Mouse (Mus musculus) forebrain, embryonic 11.5 days (tissue): ENCODE data around the gene Phlpp1. TPM values are rescaled to one million over a fixed set of nuclear protein-coding genes. Genes with fewer than 3 reads are reported as not detected.

Experiments
- ATAC-seq: fragments of 200-750 bp; cut with Nextera tagmentation; replicated peaks from 2 replicates; pipeline ENCODE4 v1.8.0; 2017; ENCODE audit warnings: moderate TSS enrichment; ENCODE audit not compliant: low FRiP score
- DNase-seq: peaks from one replicate; pipeline ENCODE4 v3.0.0-alpha.2; 2017; ENCODE audit warnings: low spot score
- H3K27ac ChIP-seq: fragments of 300-500 bp; sonication (generic); 2 replicates; pipeline ENCODE4 v1.5.1; 2014; ENCODE audit warnings: low read depth, low read length
- H3K27me3 ChIP-seq: fragments of 300-500 bp; sonication (generic); 2 replicates; pipeline ENCODE4 v1.6.1; 2014; ENCODE audit warnings: mild to moderate bottlenecking, low read length, mixed read lengths; ENCODE audit not compliant: control insufficient read depth, insufficient read depth
- H3K36me3 ChIP-seq: fragments of 300-500 bp; sonication (generic); 2 replicates; pipeline ENCODE4 v1.6.1; 2014; ENCODE audit warnings: mild to moderate bottlenecking, low read length, moderate library complexity, mixed read lengths; ENCODE audit not compliant: control insufficient read depth, insufficient read depth
- H3K4me1 ChIP-seq: fragments of 300-500 bp; sonication (generic); replicated peaks from 2 replicates; pipeline ENCODE4 v1.6.1; 2014; ENCODE audit warnings: low read length, mixed read lengths; ENCODE audit not compliant: control insufficient read depth, insufficient read depth
- H3K4me2 ChIP-seq: fragments of 300-500 bp; sonication (generic); 2 replicates; pipeline ENCODE4 v1.6.1; 2014; ENCODE audit warnings: low read depth, mild to moderate bottlenecking, low read length, moderate library complexity, mixed read lengths; ENCODE audit not compliant: severe bottlenecking
- H3K4me3 ChIP-seq: fragments of 300-500 bp; sonication (generic); 2 replicates; pipeline ENCODE4 v1.5.1; 2014; ENCODE audit warnings: low read depth, low read length
- H3K9ac ChIP-seq: fragments of 300-500 bp; sonication (generic); 2 replicates; pipeline ENCODE4 v1.6.1; 2014; ENCODE audit warnings: low read length
- H3K9me3 ChIP-seq: fragments of 300-500 bp; sonication (generic); 2 replicates; pipeline ENCODE4 v1.6.1; 2016; ENCODE audit warnings: low read length, mixed read lengths; ENCODE audit not compliant: control insufficient read depth
- WGBS: fragments of 180-500 bp; shearing (Covaris S2); extraction: QIAGEN DNeasy Blood & Tissue Kit; methylation state at CpG from one replicate; pipeline ENCODE4 v1.1.7; 2014; 5-methylcytosine and 5-hydroxymethylcytosine counted together
- polyA plus RNA-seq: library from polyadenylated mRNA; unstranded; fragments of >200 nt; fragmentation: Nextera tagmentation; extraction: Ambion mirVana; gene quantifications from 2 replicates; pipeline ENCODE4 v1.2.1, GENCODE M21; 2014

The Phlpp1 gene
- polyA plus RNA-seq, 1 experiment from 2014 or later = 9.7 TPM

DNA sequence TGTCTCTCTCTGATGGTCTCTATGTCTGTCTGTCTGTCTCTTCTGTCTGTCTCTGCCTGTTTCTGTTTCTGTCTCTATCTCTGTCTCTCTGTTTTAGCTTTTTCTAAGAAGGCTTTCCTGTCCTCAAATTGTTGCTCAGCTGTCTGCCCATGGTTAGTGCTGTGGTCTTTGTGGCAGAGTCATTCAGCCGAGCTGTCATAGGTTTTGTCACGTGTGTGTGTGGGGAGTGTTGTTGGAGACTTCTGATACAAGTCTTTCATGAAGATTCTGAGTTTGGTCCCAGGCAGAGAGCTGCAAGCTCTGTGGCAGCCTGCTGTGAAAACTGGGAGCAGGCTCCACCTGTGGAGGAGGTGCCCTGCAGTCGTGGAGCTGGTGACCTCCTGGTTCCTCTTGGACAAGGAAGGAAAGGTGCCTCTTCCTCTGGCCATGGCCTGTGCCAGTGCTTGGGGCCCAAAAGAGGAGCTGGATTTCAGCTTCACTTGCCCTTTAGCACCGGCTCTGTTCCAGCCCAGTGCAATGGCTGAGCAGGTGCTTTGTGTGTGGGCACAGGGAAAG is 13.5 kb upstream of the Phlpp1 start:
- Histone ChIP-seq H3K4me1 (no peaks in the 10 kb centered on the region), H3K9ac (no peak overlapping the region), H3K4me3 (no peak overlapping the region), H3K36me3 (no peaks in the 10 kb centered on the region), H3K27ac (no peak overlapping the region), H3K27me3 (no peaks in the 10 kb centered on the region), H3K9me3 (no peaks in the 10 kb centered on the region), H3K4me2 (no peak overlapping the region)
- no peak for ATAC-seq
- DNase-seq = no peak
- WGBS = 73% methylated on average over 4 of the region's 4 CpGs

DNA sequence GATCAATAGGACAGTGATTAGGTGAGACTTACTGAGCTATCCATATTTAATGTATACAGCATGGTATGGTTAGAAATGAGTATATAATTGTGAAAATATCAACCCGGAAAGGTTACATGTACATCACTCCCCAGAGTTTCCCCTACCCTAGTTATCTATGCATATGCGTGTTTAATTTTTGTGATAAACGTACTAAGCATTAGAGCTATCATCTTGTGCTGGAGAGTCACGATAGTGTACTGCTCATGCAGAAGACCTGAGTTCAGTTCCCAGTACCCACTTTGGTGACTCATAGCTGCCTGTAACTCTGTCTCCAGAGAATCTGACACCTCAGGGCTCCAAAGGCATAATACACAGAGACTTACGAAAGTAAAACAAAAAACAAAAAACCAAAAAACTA is 11.9 kb upstream of the Phlpp1 start:
- Histone ChIP-seq H3K9me3 (no peaks in the 10 kb centered on the region), H3K36me3 (no peaks in the 10 kb centered on the region), H3K27me3 (no peaks in the 10 kb centered on the region), H3K9ac (no peak overlapping the region), H3K4me2 (no peak overlapping the region), H3K27ac (no peak overlapping the region), H3K4me3 (no peak overlapping the region), H3K4me1 (no peaks in the 10 kb centered on the region)
- DNase-seq = no peak
- 97% methylated on average over 5 of the region's 5 CpGs for WGBS
- no peak for ATAC-seq

DNA sequence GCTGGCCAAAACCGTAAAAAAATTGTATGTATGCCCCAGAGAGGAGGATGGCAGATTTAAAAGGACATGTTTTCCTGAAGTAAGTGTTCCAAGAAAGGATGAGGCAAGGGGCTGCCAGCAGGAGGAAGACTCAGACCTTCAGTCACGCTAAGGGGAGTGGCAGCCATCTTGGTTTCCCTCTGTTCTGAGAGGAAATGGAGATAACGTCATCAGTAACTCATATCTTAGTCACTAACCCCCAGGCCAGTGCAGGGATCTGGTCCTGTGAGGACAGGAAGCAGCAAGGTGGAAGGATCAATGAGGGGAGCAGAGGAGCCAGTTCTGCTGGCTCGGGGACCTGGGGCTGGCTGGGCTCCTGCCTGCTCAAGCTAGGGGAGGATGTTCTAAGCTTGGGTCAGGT is 10.6 kb upstream of the Phlpp1 start:
- Histone ChIP-seq H3K4me1 (no peaks in the 10 kb centered on the region), H3K9me3 (no peaks in the 10 kb centered on the region), H3K4me2 (no peak overlapping the region), H3K27ac (no peak overlapping the region), H3K36me3 (no peaks in the 10 kb centered on the region), H3K27me3 (no peaks in the 10 kb centered on the region), H3K4me3 (no peak overlapping the region), H3K9ac (no peak overlapping the region)
- no peak for ATAC-seq
- 91% methylated on average over 4 of the region's 4 CpGs for WGBS
- no peak for DNase-seq

DNA sequence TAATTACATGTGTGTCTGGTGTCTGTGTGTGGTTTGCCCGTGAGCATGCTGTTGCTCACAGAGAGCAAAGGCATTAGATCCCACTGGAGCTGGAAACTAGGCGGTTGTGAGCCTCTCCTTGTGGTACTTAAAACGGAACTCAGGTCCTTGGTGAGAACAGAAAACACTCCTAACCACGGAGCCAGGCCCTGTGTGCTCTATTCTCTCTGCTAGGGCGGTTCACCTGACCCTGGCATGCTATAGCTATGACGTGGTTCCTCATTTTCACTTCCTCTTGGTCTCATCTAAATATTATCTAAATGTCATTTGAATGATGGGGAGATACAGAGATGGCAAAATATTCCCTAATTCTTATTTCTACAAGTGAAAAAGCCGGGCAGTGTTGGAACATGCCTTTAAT is 9.0 kb upstream of the Phlpp1 start:
- Histone ChIP-seq H3K27ac (no peak overlapping the region), H3K36me3 (no peaks in the 10 kb centered on the region), H3K9me3 (no peaks in the 10 kb centered on the region), H3K4me2 (no peak overlapping the region), H3K4me1 (no peaks in the 10 kb centered on the region), H3K4me3 (no peak overlapping the region), H3K9ac (no peak overlapping the region), H3K27me3 (no peaks in the 10 kb centered on the region)
- ATAC-seq (no peak), DNase-seq (no peak)
- 86% methylated on average over 7 of the region's 7 CpGs for WGBS

DNA sequence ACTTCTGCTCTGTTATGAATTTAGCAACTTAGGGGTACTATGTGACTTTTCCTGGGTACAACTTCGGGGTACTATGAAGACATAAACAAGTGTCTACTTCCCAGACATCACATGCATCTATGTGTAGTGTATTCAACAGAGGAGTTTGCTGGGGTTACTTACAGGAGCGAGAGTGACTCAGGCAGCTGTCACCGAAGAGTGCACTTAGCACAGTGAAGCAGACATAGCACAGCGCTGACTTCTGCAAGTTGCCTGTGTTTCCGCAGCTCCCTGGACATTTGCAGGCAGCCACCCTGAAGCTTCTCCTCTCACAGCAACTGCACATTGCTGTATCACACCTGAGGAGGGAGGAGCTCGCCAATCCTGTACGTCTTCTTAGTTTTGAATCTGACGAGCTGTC is 8.2 kb upstream of the Phlpp1 start:
- no peak overlapping the region for H3K4me3 ChIP-seq
- no peaks in the 10 kb centered on the region for H3K27me3 ChIP-seq
- no peaks in the 10 kb centered on the region for H3K36me3 ChIP-seq
- H3K4me2 ChIP-seq = no peak overlapping the region
- no peaks in the 10 kb centered on the region for H3K4me1 ChIP-seq
- WGBS = 86% methylated on average over 8 of the region's 8 CpGs
- DNase-seq (no peak), ATAC-seq (no peak)
- H3K9ac ChIP-seq = no peak overlapping the region
- no peak overlapping the region for H3K27ac ChIP-seq
- no peaks in the 10 kb centered on the region for H3K9me3 ChIP-seq

DNA sequence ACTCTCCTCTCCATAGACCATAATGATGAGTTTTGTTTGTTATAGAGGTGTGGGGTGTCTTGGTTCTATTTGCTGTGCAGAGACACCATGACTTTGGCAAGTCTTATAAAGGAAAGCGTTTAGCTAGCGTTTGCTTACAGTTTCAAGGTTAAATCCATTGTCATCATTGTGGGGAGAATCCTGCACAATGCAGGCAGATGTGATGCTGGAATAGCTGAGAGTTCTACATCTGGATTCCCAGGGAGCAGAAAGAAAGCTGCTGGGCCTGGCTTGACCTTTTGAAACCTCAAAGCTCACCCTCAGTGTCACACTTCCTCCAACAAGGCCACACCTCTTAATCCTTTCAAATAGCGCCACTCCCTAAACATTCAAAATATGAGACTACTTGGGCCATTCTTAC is 7.4 kb upstream of the Phlpp1 start:
- Histone ChIP-seq H3K4me1 (no peaks in the 10 kb centered on the region), H3K27me3 (no peaks in the 10 kb centered on the region), H3K4me3 (no peak overlapping the region), H3K4me2 (no peak overlapping the region), H3K36me3 (no peaks in the 10 kb centered on the region), H3K27ac (no peak overlapping the region), H3K9me3 (no peaks in the 10 kb centered on the region), H3K9ac (no peak overlapping the region)
- ATAC-seq (no peak), DNase-seq (no peak)
- WGBS = 91% methylated on average over 3 of the region's 3 CpGs

DNA sequence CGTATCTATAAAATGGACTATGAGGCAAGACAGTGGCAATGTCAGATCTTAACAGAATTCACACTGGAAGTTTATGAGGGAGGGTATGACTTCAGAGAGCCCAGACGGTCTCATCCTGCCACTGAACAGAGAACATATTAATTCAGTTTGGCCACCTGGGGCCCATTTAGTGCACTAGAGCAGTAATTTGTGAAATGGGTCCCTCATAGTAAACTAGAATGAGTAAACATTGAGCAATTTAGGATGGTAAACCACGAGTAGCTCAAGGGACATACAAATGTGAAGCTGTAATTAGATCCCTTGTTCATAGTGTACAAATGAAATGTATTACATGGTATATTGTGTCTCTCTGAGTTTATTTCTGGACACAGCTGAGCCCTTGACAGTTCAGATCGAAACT is 3.6 kb upstream of the Phlpp1 start:
- Histone ChIP-seq H3K4me2 (no peak overlapping the region), H3K27me3 (no peaks in the 10 kb centered on the region), H3K27ac (no peak overlapping the region), H3K36me3 (no peaks in the 10 kb centered on the region), H3K9ac (no peak overlapping the region), H3K9me3 (no peaks in the 10 kb centered on the region), H3K4me1 (peaks cover 2% of the 10 kb centered on the region; the same call in 1 of the 2 replicates), H3K4me3 (no peak overlapping the region)
- 63% methylated on average over 4 of the region's 4 CpGs for WGBS
- no peak for DNase-seq
- ATAC-seq = no peak

DNA sequence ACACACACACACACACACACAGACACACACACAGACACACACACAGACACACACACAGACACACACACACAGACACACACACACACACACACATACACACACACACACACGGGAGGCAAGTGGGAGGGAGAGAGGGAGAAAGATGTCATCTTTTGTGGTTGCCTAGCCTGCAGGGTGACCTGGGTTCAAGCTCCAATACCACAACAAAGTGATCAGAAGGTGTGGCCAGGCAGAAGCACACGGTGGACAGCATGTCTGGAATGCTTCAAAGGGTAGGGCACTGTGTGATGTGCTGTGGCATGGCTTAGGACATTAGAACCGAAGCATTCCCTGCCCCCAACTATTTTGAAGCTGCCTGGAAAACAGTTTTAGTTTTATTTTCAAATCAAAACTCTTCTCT is 2.8 kb upstream of the Phlpp1 start:
- 58% methylated on average over 3 of the region's 3 CpGs for WGBS
- Histone ChIP-seq H3K27me3 (no peaks in the 10 kb centered on the region), H3K27ac (no peak overlapping the region), H3K9ac (no peak overlapping the region), H3K4me2 (no peak overlapping the region), H3K9me3 (no peaks in the 10 kb centered on the region), H3K4me1 (peaks cover 5% of the 10 kb centered on the region; the same call in 1 of the 2 replicates), H3K36me3 (no peaks in the 10 kb centered on the region), H3K4me3 (no peak overlapping the region)
- ATAC-seq = no peak
- no peak for DNase-seq

DNA sequence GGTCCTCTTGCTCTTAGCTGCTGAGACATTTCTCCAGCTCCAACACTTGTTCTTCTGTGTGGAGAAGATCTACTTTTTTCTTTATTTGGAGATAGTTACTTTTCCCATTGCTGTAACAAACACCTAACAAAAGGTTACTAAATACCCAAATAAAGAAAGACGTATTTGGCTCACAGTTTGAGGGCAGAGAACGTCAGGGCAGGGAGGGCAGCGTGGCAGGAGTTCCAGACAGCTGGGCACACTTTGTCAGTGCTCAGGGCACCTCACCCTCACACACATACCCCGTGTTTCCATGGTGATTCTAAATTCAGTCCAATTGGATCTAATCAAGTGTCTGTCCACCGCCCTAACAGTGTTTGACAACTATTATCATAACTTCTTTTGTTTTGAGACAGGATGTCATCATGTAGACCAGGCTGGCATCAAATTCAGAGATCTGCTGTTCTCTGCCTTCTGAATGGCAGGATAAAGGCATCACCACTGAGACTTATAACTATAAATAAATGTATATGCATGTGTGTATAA is 1.7 kb upstream of the Phlpp1 start:
- Histone ChIP-seq H3K9me3 (no peaks in the 10 kb centered on the region), H3K9ac (no peak overlapping the region), H3K4me3 (no peak overlapping the region), H3K4me2 (no peak overlapping the region), H3K36me3 (no peaks in the 10 kb centered on the region), H3K27me3 (no peaks in the 10 kb centered on the region), H3K4me1 (peaks cover 8% of the 10 kb centered on the region; the same call in 1 of the 2 replicates), H3K27ac (no peak overlapping the region)
- ATAC-seq (no peak), DNase-seq (no peak)
- WGBS = 75% methylated on average over 5 of the region's 5 CpGs
